Mouse (Mus musculus) A20 (cell line): ENCODE measurements around the gene Prkcb.

Experiments
- DNase-seq: peaks from one replicate; pipeline ENCODE4 v3.0.0-alpha.2; 2011; ENCODE audit warnings: low read depth, low spot score

Gene Prkcb

GRCm38 (mm10) chr7:122459203-122459965, 170.8 kb downstream of the Prkcb start:
- DNase-seq, result peak; percentile 72

GRCm38 (mm10) chr7:122460020-122460419, 171.5 kb downstream of the Prkcb start:
- no peak for DNase-seq

GRCm38 (mm10) chr7:122465823-122466549, 177.4 kb downstream of the Prkcb start:
- DNase-seq, result no peak

- no peak for DNase-seq
Observed at GRCm38 (mm10) chr7:122466722-122467121, 178.2 kb downstream of the Prkcb start.

GRCm38 (mm10) chr7:122467831-122468230, 179.3 kb downstream of the Prkcb start:
- DNase-seq, result no peak

GRCm38 (mm10) chr7:122470370-122471280, 182.1 kb downstream of the Prkcb start:
- DNase-seq, result peak; percentile 39

- no peak for DNase-seq
Observed at GRCm38 (mm10) chr7:122472223-122472622, 183.7 kb downstream of the Prkcb start.

- peak; percentile 30 for DNase-seq
Observed at GRCm38 (mm10) chr7:122475038-122475437, 186.5 kb downstream of the Prkcb start.

GRCm38 (mm10) chr7:122476697-122477096, 188.1 kb downstream of the Prkcb start:
- DNase-seq, result no peak

GRCm38 (mm10) chr7:122477118-122477517, 188.6 kb downstream of the Prkcb start:
- DNase-seq, result no peak

- no peak for DNase-seq
Observed at GRCm38 (mm10) chr7:122477566-122478564, 189.3 kb downstream of the Prkcb start.

GRCm38 (mm10) chr7:122483949-122484348, 195.4 kb downstream of the Prkcb start:
- DNase-seq, result no peak

- DNase-seq, result no peak
Observed at GRCm38 (mm10) chr7:122487929-122488571, 199.5 kb downstream of the Prkcb start.

- DNase-seq, result no peak
Observed at GRCm38 (mm10) chr7:122492041-122492440, 203.5 kb downstream of the Prkcb start.

GRCm38 (mm10) chr7:122492936-122493335, 204.4 kb downstream of the Prkcb start:
- DNase-seq, result no peak

- peak; percentile 31 for DNase-seq
Observed at GRCm38 (mm10) chr7:122494088-122494487, 205.5 kb downstream of the Prkcb start.

GRCm38 (mm10) chr7:122497516-122497915, 209.0 kb downstream of the Prkcb start:
- DNase-seq, result no peak

- DNase-seq, result no peak
Observed at GRCm38 (mm10) chr7:122498461-122498860, 209.9 kb downstream of the Prkcb start.

GRCm38 (mm10) chr7:122499743-122500597, 211.4 kb downstream of the Prkcb start:
- no peak for DNase-seq
